Comparison of ENCODE assay signal across 8 mouse cellular contexts in the genomic region with DNA sequence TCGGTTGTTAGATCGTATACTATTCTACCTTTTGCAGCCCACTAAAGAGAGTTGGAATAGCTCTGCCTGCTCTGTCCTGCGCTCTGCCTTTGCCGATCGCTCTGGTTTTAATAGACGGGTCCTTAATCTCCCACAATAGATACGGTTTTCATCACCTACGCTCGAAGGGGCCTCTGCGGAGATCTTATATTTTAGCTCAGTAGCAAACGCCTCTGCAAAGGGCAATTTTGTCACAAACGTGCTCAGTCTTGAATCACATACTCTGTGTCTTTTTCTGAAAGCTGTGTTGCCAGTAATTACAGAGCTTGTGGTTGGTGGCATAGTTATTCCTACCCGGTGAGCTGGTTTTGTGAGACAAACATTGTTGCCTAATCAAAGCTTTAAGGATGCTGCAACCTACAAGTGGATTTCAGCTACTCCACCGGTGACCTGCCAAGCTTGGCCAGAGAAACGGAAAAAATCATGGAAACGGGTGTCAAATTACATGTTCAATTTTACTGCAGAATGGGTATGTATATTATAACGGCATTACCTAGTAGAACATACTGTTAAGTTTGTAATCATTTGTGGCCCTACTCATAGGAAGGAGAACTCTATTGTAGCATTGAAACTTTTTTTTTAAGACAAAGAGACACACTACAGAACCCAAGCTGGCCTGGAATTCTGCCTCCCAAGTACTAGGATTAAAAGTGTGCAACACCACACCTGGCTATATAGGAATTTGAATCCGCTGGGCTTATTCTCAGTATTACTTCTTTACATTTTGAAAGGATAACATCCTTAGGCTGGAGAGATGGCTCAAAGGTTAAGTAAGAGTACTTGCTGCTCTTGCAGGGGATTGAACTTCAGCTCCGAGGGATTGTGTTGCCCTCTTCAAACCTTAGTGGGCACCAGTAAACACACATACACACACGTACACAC. TPM values are rescaled to one million over a fixed set of nuclear protein-coding genes. Genes with fewer than 3 reads are reported as not detected.
DNase-seq lines count a peak whose midpoint lies in the region; ATAC-seq and TF ChIP-seq lines count a peak whose summit lies in the region.

No protein-coding gene starts in this region.

- TF ChIP-seq CTCF in E14TG2a.4 (conservative IDR thresholded peaks at IDR 0.05; ENCODE audit: low read length), result no peak

- peak overlapping the region; percentile 29 for H3K9ac ChIP-seq in forebrain, embryonic 16.5 days (replicated peaks; ENCODE audit: low read depth, low read length)
- H3K9ac ChIP-seq in liver, embryonic 13.5 days, result peak overlapping the region; percentile 68

- peaks cover 22% of the 10 kb centered on the region for H3K4me1 ChIP-seq in E14TG2a.4 (replicated peaks; ENCODE audit: low read depth, low read length)
- peaks cover 10% of the 10 kb centered on the region for H3K4me1 ChIP-seq in forebrain, embryonic 16.5 days (replicated peaks; ENCODE audit: control insufficient read depth, insufficient read depth, low read length)
- H3K4me1 ChIP-seq in liver, embryonic 13.5 days (replicated peaks), result peaks cover 45% of the 10 kb centered on the region

- peak overlapping the region; percentile 78 for H3K4me2 ChIP-seq in forebrain, embryonic 16.5 days (ENCODE audit: low read length)
- peak overlapping the region; percentile 96 for H3K4me2 ChIP-seq in liver, embryonic 13.5 days

- peak overlapping the region; percentile 95 for H3K4me3 ChIP-seq in E14TG2a.4 (replicated peaks; ENCODE audit: low read length)
- H3K4me3 ChIP-seq in forebrain, embryonic 16.5 days (replicated peaks; ENCODE audit: low read length), result peak overlapping the region; percentile 89
- H3K4me3 ChIP-seq in liver, embryonic 13.5 days (replicated peaks), result peak overlapping the region; percentile 83

- H3K27me3 ChIP-seq in E14TG2a.4 (ENCODE audit: insufficient read depth, low read length), result peaks cover 6% of the 10 kb centered on the region; the same call in 1 of the 2 replicates
- H3K27me3 ChIP-seq in forebrain, embryonic 16.5 days (replicated peaks; ENCODE audit: control insufficient read depth, insufficient read depth, low read length), result peaks cover 2% of the 10 kb centered on the region; the same call in 1 of the 2 replicates
- no peaks in the 10 kb centered on the region for H3K27me3 ChIP-seq in liver, embryonic 13.5 days

- intact Hi-C loops in gastrocnemius, postnatal 14 days (cut with DNase I; ENCODE audit: low total_unique reads), result no loop called here

- peak; percentile 15 for DNase-seq in cerebellum, adult 9-11 months
- no peak for DNase-seq in cerebellum, postnatal 36 days
- DNase-seq in liver, embryonic 13.5 days, result no peak
- DNase-seq in retina, postnatal 1 day, result peak; percentile 5
- DNase-seq in gastrocnemius, postnatal 14 days, result no peak

- H3K9me3 ChIP-seq in E14TG2a.4 (ENCODE audit: low read length), result no peaks in the 10 kb centered on the region
- no peaks in the 10 kb centered on the region for H3K9me3 ChIP-seq in forebrain, embryonic 16.5 days (ENCODE audit: control insufficient read depth, low read length)
- H3K9me3 ChIP-seq in liver, embryonic 13.5 days (replicated peaks), result no peaks in the 10 kb centered on the region

- H3K36me3 ChIP-seq in E14TG2a.4 (ENCODE audit: insufficient read depth, low read length), result peaks cover 31% of the 10 kb centered on the region
- peaks cover 2% of the 10 kb centered on the region; the same call in 1 of the 2 replicates for H3K36me3 ChIP-seq in forebrain, embryonic 16.5 days (ENCODE audit: control insufficient read depth, insufficient read depth)
- H3K36me3 ChIP-seq in liver, embryonic 13.5 days, result peaks cover 28% of the 10 kb centered on the region

- ATAC-seq in forebrain, embryonic 16.5 days, result no peak
- ATAC-seq in liver, embryonic 13.5 days (ENCODE audit: low read depth), result no peak
- ATAC-seq in erythroid progenitor cell, adult 5-6 weeks (replicated peaks; ENCODE audit: low FRiP score, poor library complexity, severe bottlenecking), result no peak

- no peak overlapping the region for H3K27ac ChIP-seq in forebrain, embryonic 16.5 days (ENCODE audit: low read length)
- peak overlapping the region; percentile 19 for H3K27ac ChIP-seq in liver, embryonic 13.5 days

- WGBS in forebrain, embryonic 16.5 days, result 30% methylated on average over 20 of the region's 20 CpGs
- WGBS in liver, embryonic 13.5 days (ENCODE audit: insufficient replicate concordance), result 37% methylated on average over 20 of the region's 20 CpGs

RNA-seq across cellular contexts. Expression of gene Rexo2, which starts 1.1 kb away (rescaled TPM):
- polyA plus RNA-seq in forebrain, embryonic 16.5 days (2015; fragmentation: Nextera tagmentation; extraction: Ambion mirVana), result 113 and 117 TPM in 2 replicates
- polyA plus RNA-seq in liver, embryonic 13.5 days (2015; fragmentation: Nextera tagmentation; extraction: Ambion mirVana), result 153 and 162 TPM in 2 replicates
- 10 to 100 TPM; 52.9 to 63.3 TPM for total RNA-seq in gastrocnemius, postnatal 14 days (2021)
- total RNA-seq in erythroid progenitor cell, adult 5-6 weeks (2015; ENCODE audit: low replicate concordance), result 60.4 and 69.6 TPM in 2 replicates
- total RNA-seq in erythroid progenitor cell, adult 5-6 weeks (2017; ENCODE audit: low replicate concordance), result 69.2 and 100 TPM in 2 replicates

RNA-seq across cellular contexts. Expression of gene Rbm7, which starts 13.6 kb away (rescaled TPM):
- polyA plus RNA-seq in forebrain, embryonic 16.5 days (2015; fragmentation: Nextera tagmentation; extraction: Ambion mirVana), result 95.5 and 111 TPM in 2 replicates
- 65.7 and 76.7 TPM in 2 replicates for polyA plus RNA-seq in liver, embryonic 13.5 days (2015; fragmentation: Nextera tagmentation; extraction: Ambion mirVana)
- total RNA-seq in gastrocnemius, postnatal 14 days (2021), result 10 to 100 TPM; 15.7 to 16.3 TPM
- 41.5 and 48.3 TPM in 2 replicates for total RNA-seq in erythroid progenitor cell, adult 5-6 weeks (2015; ENCODE audit: low replicate concordance)
- total RNA-seq in erythroid progenitor cell, adult 5-6 weeks (2017; ENCODE audit: low replicate concordance), result 32.2 and 41.5 TPM in 2 replicates

RNA-seq across cellular contexts. Expression of gene Gm5617, which starts 13.8 kb away (rescaled TPM):
- polyA plus RNA-seq in forebrain, embryonic 16.5 days (2015; fragmentation: Nextera tagmentation; extraction: Ambion mirVana), result 16.8 and 17.9 TPM in 2 replicates
- 16.2 and 17.3 TPM in 2 replicates for polyA plus RNA-seq in liver, embryonic 13.5 days (2015; fragmentation: Nextera tagmentation; extraction: Ambion mirVana)
- total RNA-seq in gastrocnemius, postnatal 14 days (2021), result 10 to 100 TPM; 13.0 to 13.3 TPM
- 3.4 and 21.3 TPM in 2 replicates for total RNA-seq in erythroid progenitor cell, adult 5-6 weeks (2015; ENCODE audit: low replicate concordance)
- 4.6 and 5.2 TPM in 2 replicates for total RNA-seq in erythroid progenitor cell, adult 5-6 weeks (2017; ENCODE audit: low replicate concordance)

Comparison
In these comparisons a context has a peak if more than half of its experiments do, and no peak if none do; other contexts are left out.
1. DNase-seq: peak in cerebellum, adult 9-11 months (single experiment) and retina, postnatal 1 day (single experiment); none in cerebellum, postnatal 36 days (0 of 2), liver, embryonic 13.5 days (single experiment) and gastrocnemius, postnatal 14 days (single experiment).
2. Peak in every context shown above with its lines, with median percentiles within 50 percentile points of each other: H3K4me3 ChIP-seq.